Mouse (Mus musculus) CH12.LX (cell line): Measurements from ENCODE around the gene Mal.

Experiments
- CTCF ChIP-seq, 2 experiments: IDR thresholded peaks in 1 of 2; conservative IDR thresholded peaks in 1 of 2; 2 replicates each; pipeline ENCODE4 v1.5.1; 2011 to 2012; ENCODE audit warnings: low read depth in 2 of 2, low read length in 2 of 2, improper control_type of control experiment in 1 of 2, inconsistent platforms in 1 of 2, mild to moderate bottlenecking in 1 of 2, moderate library complexity in 1 of 2
- NRF1 ChIP-seq: IDR thresholded peaks from 2 replicates; pipeline ENCODE4 v1.6.1; 2014; ENCODE audit warnings: low read depth, mild to moderate bottlenecking, inconsistent platforms, low read length, improper control_type of control experiment, moderate library complexity

DNA sequence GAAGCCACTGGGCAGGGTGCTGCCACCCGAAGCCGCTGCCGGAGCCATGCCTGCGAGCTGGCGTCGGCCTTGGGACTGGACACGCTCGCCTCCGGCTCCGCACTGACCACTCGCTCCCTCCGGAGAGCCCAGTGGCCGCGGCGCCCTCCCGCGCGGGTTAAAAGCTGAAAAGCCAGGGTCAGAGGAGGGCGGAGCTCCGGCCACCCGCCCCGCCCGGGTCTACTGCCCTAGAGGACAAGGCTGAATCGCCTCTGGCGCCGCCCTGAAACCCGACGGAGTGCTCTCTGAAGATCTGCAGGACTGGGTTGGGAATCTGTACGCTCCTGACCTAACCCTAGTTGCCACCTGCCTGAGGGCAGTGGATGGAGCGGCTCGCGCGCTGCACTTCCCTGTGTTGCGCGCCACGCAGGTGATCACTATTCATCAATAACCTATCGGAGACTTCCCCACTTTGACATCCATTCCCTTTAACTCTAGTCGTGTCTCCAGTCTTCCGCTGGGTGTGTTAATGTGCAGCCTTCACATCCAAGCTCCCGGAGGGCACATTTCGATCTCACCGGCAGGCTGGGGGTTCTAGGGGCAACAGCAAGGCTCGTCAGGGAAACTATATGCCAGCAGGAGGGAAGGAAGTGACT is at the start of gene Mal:
- no peak for TF ChIP-seq NRF1
- no peak for TF ChIP-seq CTCF (conservative IDR thresholded peaks at IDR 0.05 in 1 of 2, IDR thresholded peaks at IDR 0.05 in 1 of 2; ENCODE audit: low read depth in 2 of 2, low read length in 2 of 2)
